In the genomic region with DNA sequence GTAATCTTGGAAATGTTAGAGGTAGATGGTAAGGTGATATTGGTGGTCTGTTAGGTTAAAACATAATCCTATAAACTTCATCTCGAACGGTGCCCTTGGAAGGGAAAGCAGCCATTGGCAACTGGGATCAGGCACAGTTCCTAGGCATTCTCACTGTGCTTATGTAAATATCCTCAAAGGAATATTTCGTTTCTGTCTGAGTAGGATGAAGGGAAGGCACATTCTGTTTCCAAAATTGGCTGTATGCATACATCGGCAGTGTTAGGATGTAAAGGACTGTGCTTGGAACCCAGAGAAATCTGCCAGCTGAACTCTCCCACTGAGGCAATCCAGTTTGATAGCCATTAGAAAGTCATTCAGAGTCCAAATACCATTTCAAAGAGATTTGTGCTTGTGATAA, we compare ENCODE assay signal across 19 mouse cellular contexts.
"Had no signal": no experiment of that assay in that cellular context is flagged by ENCODE, and none has a peak within 500 bp of the region (broad histone marks: within the 10 kb centered on the region; RNA-seq: fewer than 3 reads in every experiment).

No protein-coding gene starts in this region.

- H3K27ac ChIP-seq: liver, embryonic 15.5 days; lung, embryonic 15.5 days; midbrain, embryonic 10.5 days; midbrain, embryonic 12.5 days; neural tube, embryonic 13.5 days; neural tube, embryonic 15.5 days had no signal

- DNase-seq: liver, postnatal 0 days; lung, adult 2 months; lung, postnatal 14 days; lung, postnatal 4 days; midbrain, embryonic 14.5 days; retina, postnatal 1 day; right cerebral cortex, postnatal 14 days; right cerebral cortex, postnatal 4 days; spleen, adult 18-20 months; thymus, adult 2 months; thymus, postnatal 25 days; thymus, postnatal 4 days had no signal

- H3K4me1 ChIP-seq: liver, embryonic 15.5 days; lung, embryonic 15.5 days had no signal

- H3K4me3 ChIP-seq: liver, embryonic 15.5 days; lung, embryonic 15.5 days; midbrain, embryonic 10.5 days; midbrain, embryonic 12.5 days; myocyte; neural tube, embryonic 13.5 days; neural tube, embryonic 15.5 days had no signal
